Mouse (Mus musculus) thymus, adult 2 months (tissue): ENCODE results near the gene Grk3.

Experiments
- CTCF ChIP-seq: fragments of 200-500 bp; IDR thresholded peaks from 2 replicates; pipeline ENCODE4 v1.5.1; 2012; ENCODE audit warnings: mild to moderate bottlenecking, control low read depth, low read length, moderate library complexity, borderline replicate concordance; ENCODE audit not compliant: control insufficient read depth, poor library complexity, insufficient read depth; ENCODE audit errors: extremely low read depth
- POLR2A ChIP-seq: fragments of 200-500 bp; IDR thresholded peaks from 2 replicates; pipeline ENCODE4 v1.6.1; 2012; ENCODE audit warnings: mild to moderate bottlenecking, low read length, control low read depth, moderate library complexity; ENCODE audit not compliant: control insufficient read depth, poor library complexity, insufficient read depth; ENCODE audit errors: extremely low read depth

DNA sequence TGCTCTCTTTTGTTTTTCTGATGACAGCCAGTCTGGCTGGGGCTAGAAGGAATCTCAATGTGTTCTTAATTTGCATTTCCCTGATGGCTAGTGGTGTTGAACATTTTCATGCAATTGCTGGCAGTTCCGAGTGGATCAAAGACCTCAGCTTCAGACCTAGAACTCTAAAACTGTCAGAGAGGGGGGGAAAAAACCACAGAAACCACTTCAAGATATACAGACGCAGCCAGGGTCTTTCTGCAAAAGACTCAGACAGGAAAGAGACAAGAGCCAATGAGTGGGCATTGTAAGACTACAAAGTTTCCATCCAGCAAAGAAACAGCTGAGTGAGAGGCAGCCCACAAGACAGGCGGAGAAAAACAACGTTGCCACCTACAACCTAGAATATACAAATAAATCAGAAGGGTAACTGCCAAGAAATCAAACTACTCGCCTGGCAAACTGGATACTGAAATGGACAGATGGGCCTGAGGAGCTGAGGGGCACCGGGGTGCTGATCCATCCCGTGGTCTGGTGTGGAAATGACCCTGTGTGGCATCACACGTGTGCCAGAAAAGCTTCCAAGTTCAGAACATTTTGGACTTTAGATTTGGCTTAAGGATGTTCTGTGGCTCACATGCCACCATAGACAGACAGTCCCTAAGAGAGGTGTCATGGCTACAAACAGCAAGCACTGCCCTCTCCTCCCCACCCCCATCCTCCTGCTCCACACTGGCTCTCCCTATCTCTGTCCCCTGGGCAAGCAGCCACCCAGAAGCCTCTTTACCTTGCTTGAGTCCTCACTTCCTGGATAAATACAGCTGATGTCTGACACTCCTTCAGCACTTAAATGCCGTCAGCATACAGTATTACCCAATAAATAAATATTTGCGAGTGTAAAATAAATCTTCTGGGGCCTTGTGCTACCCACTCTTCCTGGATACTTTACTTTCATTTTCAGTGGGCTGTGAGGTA lies 19.8 kb upstream of the Grk3 start:
- TF ChIP-seq POLR2A = no peak
- no peak for TF ChIP-seq CTCF
